Mouse (Mus musculus): ENCODE measurements at regions not wholly inside any gene's neighbourhood (a gene's known extent, or its start where the extent isn't known, plus 50 kb on each side); places are given as distances from the start of the nearest gene placed in this dataset.

- DNase-seq (ENCODE audit: low spot score) = no peak
- no peak for ATAC-seq (ENCODE audit: extremely low read depth, insufficient number of reproducible peaks, low FRiP score, poor library complexity, severe bottlenecking)
- TF ChIP-seq GATA2 (IDR thresholded peaks at IDR 0.05; ENCODE audit: borderline replicate concordance, low read depth, low read length) (no peak), TAL1 (conservative IDR thresholded peaks at IDR 0.05; ENCODE audit: low read depth, low read length) (no peak), CTCF (IDR thresholded peaks at IDR 0.05; ENCODE audit: low read depth, low read length) (no peak), POLR2AphosphoS5 (IDR thresholded peaks at IDR 0.05; ENCODE audit: insufficient replicate concordance, low read depth, low read length) (no peak), GATA1 (IDR thresholded peaks at IDR 0.05; ENCODE audit: borderline replicate concordance, low read length) (no peak)
- no peaks in the 10 kb centered on the region for H3K9me3 ChIP-seq (replicated peaks)
- no peaks in the 10 kb centered on the region for H3K36me3 ChIP-seq (replicated peaks)
- no peak overlapping the region for H3K4me3 ChIP-seq (ENCODE audit: low read depth, low read length)
- no peaks in the 10 kb centered on the region for H3K27me3 ChIP-seq (ENCODE audit: insufficient read depth, low read length)
- no peaks in the 10 kb centered on the region for H3K4me1 ChIP-seq (ENCODE audit: insufficient read depth, low read depth, low read length)
These were observed 190.6 kb upstream of the Malrd1 start for GRCm38 (mm10) chr2:15335695-15336094.

- TF ChIP-seq CTCF (IDR thresholded peaks at IDR 0.05; ENCODE audit: low read depth, low read length) (no peak), TAL1 (conservative IDR thresholded peaks at IDR 0.05; ENCODE audit: low read depth, low read length) (peak; percentile 38)
- H3K36me3 ChIP-seq (replicated peaks) = no peaks in the 10 kb centered on the region
- peaks cover 30% of the 10 kb centered on the region for H3K4me1 ChIP-seq (ENCODE audit: insufficient read depth, low read depth, low read length)
- DNase-seq (ENCODE audit: low spot score) (no peak), ATAC-seq (ENCODE audit: extremely low read depth, insufficient number of reproducible peaks, low FRiP score, poor library complexity, severe bottlenecking) (peak; percentile 49)
- no peaks in the 10 kb centered on the region for H3K9me3 ChIP-seq (replicated peaks)
- H3K27me3 ChIP-seq (ENCODE audit: insufficient read depth, low read length) = no peaks in the 10 kb centered on the region
- no peak overlapping the region for H3K4me3 ChIP-seq (ENCODE audit: low read depth, low read length)
These were observed 178.3 kb upstream of the Malrd1 start for GRCm38 (mm10) chr2:15347946-15348345.
